Mouse (Mus musculus) heart, adult 18-20 months (tissue): Measurements from ENCODE around the gene Pnpla5. TPM values are rescaled to one million over a fixed set of nuclear protein-coding genes. Genes with fewer than 3 reads are reported as not detected.
"Not testable (repeated sequence)": the region's sequence is repeated elsewhere in the genome, so short reads cannot be mapped to it uniquely, and the experiment has no call there.

ENCODE experiments used
- DNase-seq, 2 experiments: peaks; one replicate each; pipeline ENCODE4 v3.0.0; 2021 to 2022; ENCODE audit warnings: mixed read lengths in 1 of 2
- total RNA-seq, 2 experiments: library from RNA; stranded (reverse); gene quantifications; 2 replicates each; pipeline ENCODE4 v1.2.3; 2021

Gene Pnpla5
- total RNA-seq, 2 experiments from 2014 or later = not detected

- no peak for DNase-seq
These were observed 6.5 kb downstream of the Pnpla5 start for GRCm38 (mm10) chr15:84116466-84116865.

GRCm38 (mm10) chr15:84115727-84116126 is 7.2 kb downstream of the Pnpla5 start:
- DNase-seq = peak in 1 of 2 experiments; percentile 6

- no peak for DNase-seq
These were observed 9.1 kb downstream of the Pnpla5 start for GRCm38 (mm10) chr15:84113873-84114272.

- DNase-seq = peak in 1 of 2 experiments; percentile 22
These were observed 14.1 kb downstream of the Pnpla5 start for GRCm38 (mm10) chr15:84108899-84109298.

- DNase-seq = no peak
These were observed 17.0 kb downstream of the Pnpla5 start for GRCm38 (mm10) chr15:84105924-84106500.

- DNase-seq = no peak
These were observed 17.7 kb downstream of the Pnpla5 start, which contains the start of gene Sult4a1 for GRCm38 (mm10) chr15:84105105-84105923. TSS of gene Sult4a1 (minus strand) at chr15:84105754.

- DNase-seq = no peak
These were observed 18.3 kb downstream of the Pnpla5 start for GRCm38 (mm10) chr15:84104626-84105025.

- DNase-seq = not testable (repeated sequence)
These were observed 25.4 kb downstream of the Pnpla5 start for GRCm38 (mm10) chr15:84097536-84097935.

- DNase-seq = peak; percentile 26 to 38
These were observed 26.9 kb downstream of the Pnpla5 start for GRCm38 (mm10) chr15:84096051-84096450.

GRCm38 (mm10) chr15:84094921-84095320 is 28.1 kb downstream of the Pnpla5 start:
- DNase-seq = no peak

- no peak for DNase-seq
These were observed 36.2 kb downstream of the Pnpla5 start for GRCm38 (mm10) chr15:84086775-84087174.

GRCm38 (mm10) chr15:84086364-84086763 is 36.6 kb downstream of the Pnpla5 start:
- no peak for DNase-seq

- no peak for DNase-seq
These were observed 42.9 kb downstream of the Pnpla5 start for GRCm38 (mm10) chr15:84080069-84080468.

GRCm38 (mm10) chr15:84079519-84079918 is 43.5 kb downstream of the Pnpla5 start:
- DNase-seq = no peak

GRCm38 (mm10) chr15:84078667-84079066 is 44.3 kb downstream of the Pnpla5 start:
- DNase-seq = no peak

- no peak for DNase-seq
These were observed 45.8 kb downstream of the Pnpla5 start for GRCm38 (mm10) chr15:84077151-84077550.

- no peak for DNase-seq
These were observed 48.2 kb downstream of the Pnpla5 start for GRCm38 (mm10) chr15:84074705-84075185.

GRCm38 (mm10) chr15:84073911-84074704 is 48.9 kb downstream of the Pnpla5 start:
- DNase-seq = peak; percentile 24 to 81

GRCm38 (mm10) chr15:84073058-84073457 is 49.9 kb downstream of the Pnpla5 start:
- no peak for DNase-seq

GRCm38 (mm10) chr15:84072226-84072625 is 50.7 kb downstream of the Pnpla5 start:
- peak; percentile 29 to 68 for DNase-seq

- DNase-seq = no peak
These were observed 52.8 kb downstream of the Pnpla5 start for GRCm38 (mm10) chr15:84070116-84070676.

- DNase-seq = no peak
These were observed 53.4 kb downstream of the Pnpla5 start for GRCm38 (mm10) chr15:84069455-84070050.
